Mouse (Mus musculus) bone marrow, adult 2 months (tissue): ENCODE results near the gene Slc25a54.

ENCODE experiments used
- CTCF ChIP-seq: fragments of 200-500 bp; IDR thresholded peaks from 2 replicates; pipeline ENCODE4 v1.5.1; 2011; ENCODE audit warnings: low read length, control low read depth; ENCODE audit not compliant: control insufficient read depth, insufficient read depth
- POLR2A ChIP-seq: fragments of 200-500 bp; IDR thresholded peaks from 2 replicates; pipeline ENCODE4 v1.6.1; 2011; ENCODE audit warnings: low read depth, mild to moderate bottlenecking, control low read depth, low read length, borderline replicate concordance; ENCODE audit not compliant: control insufficient read depth

GRCm38 (mm10) chr3:109157481-109157880, 77.2 kb downstream of the Slc25a54 start:
- TF ChIP-seq CTCF (no peak), POLR2A (no peak)
